Mouse (Mus musculus): Measurements from ENCODE around the gene Asb2. TPM values are rescaled to one million over a fixed set of nuclear protein-coding genes. Genes with fewer than 3 reads are reported as not detected.

Gene Asb2
- polyA plus RNA-seq, 1 experiment from 2014 or later, result 0.55 TPM

DNA sequence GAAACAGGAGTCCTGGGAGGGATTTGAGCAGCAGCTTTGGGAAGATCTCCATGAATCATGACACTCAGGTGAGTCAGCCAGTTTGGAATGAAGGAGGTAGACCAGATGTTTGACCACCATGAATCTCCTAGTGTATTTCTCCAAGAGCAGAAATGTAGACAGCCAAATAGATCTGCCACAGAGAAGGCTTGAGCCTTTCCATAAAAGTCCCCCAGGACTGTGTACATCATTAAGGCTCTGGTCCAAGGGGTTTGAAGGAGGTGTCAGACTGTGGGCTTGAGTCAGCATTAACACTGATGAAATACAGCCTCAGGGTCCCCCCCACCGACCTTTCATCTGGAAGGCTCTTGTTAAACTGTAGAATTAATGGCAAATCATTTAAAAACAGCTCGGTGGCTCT is 74.3 kb downstream of the Asb2 start:
- no peak overlapping the region for H3K27ac ChIP-seq (replicated peaks)
- H3K36me3 ChIP-seq, result no peaks in the 10 kb centered on the region
- no peaks in the 10 kb centered on the region for H3K9me3 ChIP-seq
- no peak for ATAC-seq (replicated peaks)
- no peak overlapping the region for H3K4me3 ChIP-seq
- no peaks in the 10 kb centered on the region for H3K4me1 ChIP-seq
- H3K9ac ChIP-seq (replicated peaks), result no peak overlapping the region
- H3K4me2 ChIP-seq (replicated peaks), result no peak overlapping the region
- no peaks in the 10 kb centered on the region for H3K27me3 ChIP-seq
- WGBS, result 74% methylated on average over 2 of the region's 2 CpGs

DNA sequence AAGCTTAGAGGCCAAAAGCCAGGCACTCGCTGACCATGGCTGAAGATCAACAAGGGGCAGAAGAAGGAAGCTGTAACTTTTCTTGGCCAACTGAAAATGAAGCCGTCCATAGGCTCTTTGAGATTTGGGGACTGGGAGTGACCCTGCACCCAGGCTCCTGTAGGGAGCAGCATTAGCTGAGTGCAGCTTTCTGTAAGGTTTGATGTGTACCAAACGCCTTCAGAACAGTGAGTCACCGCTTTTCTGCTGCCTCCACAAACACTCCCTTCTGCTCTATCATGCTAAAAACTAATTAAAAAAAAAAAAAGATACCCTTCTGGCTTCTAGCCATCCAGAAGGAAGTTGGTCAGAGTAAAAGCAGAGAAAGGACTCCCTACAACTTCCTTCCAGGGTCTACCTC is 79.4 kb downstream of the Asb2 start:
- 83% methylated on average over 4 of the region's 4 CpGs for WGBS
- Histone ChIP-seq H3K27me3 (no peaks in the 10 kb centered on the region), H3K9ac (replicated peaks) (no peak overlapping the region), H3K36me3 (no peaks in the 10 kb centered on the region), H3K9me3 (no peaks in the 10 kb centered on the region), H3K4me1 (no peaks in the 10 kb centered on the region), H3K27ac (replicated peaks) (no peak overlapping the region), H3K4me2 (replicated peaks) (no peak overlapping the region), H3K4me3 (no peak overlapping the region)
- ATAC-seq (replicated peaks), result no peak

DNA sequence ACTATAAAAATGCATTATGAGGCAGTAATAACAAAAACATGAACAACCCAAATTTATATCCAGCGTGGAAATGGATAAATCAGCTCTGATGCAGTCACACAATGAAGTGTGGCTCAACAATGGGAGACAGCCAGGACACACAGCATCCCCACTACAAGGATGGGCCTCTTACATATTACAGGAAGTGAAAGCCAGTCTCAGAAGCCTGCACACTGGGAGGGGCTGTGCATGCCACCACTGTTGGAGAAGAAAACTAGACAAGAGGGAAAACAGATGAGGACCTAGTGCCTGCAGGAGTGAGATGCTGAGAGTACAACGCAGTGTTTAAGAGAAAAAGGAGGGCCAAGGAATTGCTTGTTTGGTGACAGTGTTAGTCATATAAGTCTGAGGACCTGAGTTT is 82.1 kb downstream of the Asb2 start:
- no peaks in the 10 kb centered on the region for H3K9me3 ChIP-seq
- H3K9ac ChIP-seq (replicated peaks), result no peak overlapping the region
- no peak overlapping the region for H3K4me3 ChIP-seq
- H3K4me1 ChIP-seq, result no peaks in the 10 kb centered on the region
- no peak overlapping the region for H3K4me2 ChIP-seq (replicated peaks)
- WGBS, result 93% methylated on average over 2 of the region's 2 CpGs
- H3K27me3 ChIP-seq, result no peaks in the 10 kb centered on the region
- ATAC-seq (replicated peaks), result no peak
- H3K27ac ChIP-seq (replicated peaks), result no peak overlapping the region
- no peaks in the 10 kb centered on the region for H3K36me3 ChIP-seq

DNA sequence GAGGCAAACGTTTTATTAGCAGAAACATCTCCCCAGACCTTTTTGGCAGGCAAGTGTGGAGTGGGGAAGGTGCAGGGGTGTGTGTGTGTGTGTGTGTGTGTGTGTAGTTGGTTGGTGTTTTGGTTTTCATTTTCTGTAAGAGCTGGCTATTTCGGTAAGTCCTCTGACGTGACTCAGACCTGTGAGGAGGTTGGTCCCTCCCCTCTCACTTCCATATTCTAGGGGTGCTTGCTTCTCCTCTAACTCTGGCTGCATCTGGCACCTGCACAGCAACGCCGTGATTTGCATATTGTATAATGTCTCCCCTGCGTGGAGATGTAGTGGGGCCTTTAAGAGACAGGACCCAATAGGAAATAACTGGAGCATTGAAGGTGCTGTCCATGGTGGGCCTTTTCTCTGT is 82.8 kb downstream of the Asb2 start:
- H3K4me3 ChIP-seq, result no peak overlapping the region
- H3K9ac ChIP-seq (replicated peaks), result no peak overlapping the region
- no peak overlapping the region for H3K4me2 ChIP-seq (replicated peaks)
- H3K4me1 ChIP-seq, result no peaks in the 10 kb centered on the region
- H3K9me3 ChIP-seq, result no peaks in the 10 kb centered on the region
- no peaks in the 10 kb centered on the region for H3K27me3 ChIP-seq
- no peak for ATAC-seq (replicated peaks)
- H3K36me3 ChIP-seq, result no peaks in the 10 kb centered on the region
- H3K27ac ChIP-seq (replicated peaks), result no peak overlapping the region
- WGBS, result 66% methylated on average over 6 of the region's 6 CpGs

DNA sequence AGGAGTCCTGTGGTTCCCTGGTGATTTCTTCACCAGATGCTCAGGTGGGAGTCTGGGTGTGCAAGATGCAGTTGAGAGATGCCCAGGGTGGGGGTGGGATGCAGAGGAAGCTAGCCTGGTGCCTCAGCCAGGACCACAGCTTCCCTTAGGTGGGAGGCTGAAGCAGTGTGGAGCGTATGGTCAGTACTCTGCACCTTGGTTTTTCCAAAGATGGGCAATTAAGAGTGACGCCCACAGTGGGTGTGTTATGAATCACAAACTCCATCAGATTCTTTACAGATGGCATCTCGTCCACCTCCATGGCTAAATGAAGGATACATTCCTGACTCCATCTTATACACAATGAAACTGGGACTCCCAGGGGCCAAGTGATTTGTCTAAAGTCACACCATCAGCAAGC is 83.6 kb downstream of the Asb2 start:
- ATAC-seq (replicated peaks), result no peak
- no peaks in the 10 kb centered on the region for H3K27me3 ChIP-seq
- H3K9ac ChIP-seq (replicated peaks), result no peak overlapping the region
- WGBS, result 93% methylated on average over 3 of the region's 3 CpGs
- H3K4me1 ChIP-seq, result no peaks in the 10 kb centered on the region
- H3K9me3 ChIP-seq, result no peaks in the 10 kb centered on the region
- no peak overlapping the region for H3K27ac ChIP-seq (replicated peaks)
- no peaks in the 10 kb centered on the region for H3K36me3 ChIP-seq
- no peak overlapping the region for H3K4me3 ChIP-seq
- no peak overlapping the region for H3K4me2 ChIP-seq (replicated peaks)

Other genes with a start within 250 kb of the Asb2 start
- gene Prima1, start 113.9 kb downstream of the Asb2 start, polyA plus RNA-seq (2015; fragmentation: Nextera tagmentation; extraction: Ambion mirVana), result 0.23 and 0.25 TPM in 2 replicates
- gene Fam181a, start 45.0 kb downstream of the Asb2 start, polyA plus RNA-seq (2015; fragmentation: Nextera tagmentation; extraction: Ambion mirVana), result 4.0 TPM in 2 replicates
- gene Otub2, start 32.7 kb upstream of the Asb2 start, polyA plus RNA-seq (2015; fragmentation: Nextera tagmentation; extraction: Ambion mirVana), result 19.2 and 21.9 TPM in 2 replicates
- 0.69 and 1.1 TPM in 2 replicates for gene 9330161L09Rik, start 51.8 kb upstream of the Asb2 start, polyA plus RNA-seq (2015; fragmentation: Nextera tagmentation; extraction: Ambion mirVana)
- gene Ddx24, start 69.8 kb upstream of the Asb2 start, polyA plus RNA-seq (2015; fragmentation: Nextera tagmentation; extraction: Ambion mirVana), result 147 and 153 TPM in 2 replicates
- gene Ifi27, start 78.2 kb upstream of the Asb2 start, polyA plus RNA-seq (2015; fragmentation: Nextera tagmentation; extraction: Ambion mirVana), result 6.7 and 8.0 TPM in 2 replicates
- 3.1 and 6.2 TPM in 2 replicates for gene Ifi27l2a, start 87.7 kb upstream of the Asb2 start, polyA plus RNA-seq (2015; fragmentation: Nextera tagmentation; extraction: Ambion mirVana)
- not detected in 2 replicates for gene Ifi27l2b, start 101.2 kb upstream of the Asb2 start, polyA plus RNA-seq (2015; fragmentation: Nextera tagmentation; extraction: Ambion mirVana)
- 1.8 and 1.9 TPM in 2 replicates for gene Ppp4r4, start 176.3 kb upstream of the Asb2 start, polyA plus RNA-seq (2015; fragmentation: Nextera tagmentation; extraction: Ambion mirVana)

All from forebrain, embryonic 15.5 days (tissue).